8 mouse cellular contexts compared by ENCODE assay signal in the genomic region with DNA sequence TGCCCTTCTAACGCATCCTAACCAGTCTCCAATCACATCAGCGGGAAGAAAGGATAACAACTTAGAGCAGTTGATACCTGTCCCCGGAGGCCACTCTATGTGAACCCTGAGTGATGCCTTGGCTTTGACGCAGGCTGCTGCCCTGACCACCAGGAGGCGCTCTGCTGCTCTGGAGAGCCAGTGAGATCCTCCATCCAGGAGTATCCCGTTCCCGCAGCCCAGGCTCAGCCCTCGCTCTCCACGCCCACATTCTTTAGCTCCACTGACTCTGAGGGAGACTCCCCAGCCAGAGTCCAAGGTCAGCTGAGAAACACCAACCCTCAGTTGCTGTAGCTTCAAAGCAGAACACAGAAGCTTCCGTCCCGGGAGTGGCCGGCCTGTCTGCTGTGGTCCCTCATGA.
DNase-seq lines count a peak whose midpoint lies in the region; ATAC-seq lines count a peak whose summit lies in the region.

No protein-coding gene starts in this region.

- H3K9me3 ChIP-seq in neural tube, embryonic 15.5 days (replicated peaks) = no peaks in the 10 kb centered on the region
- peaks cover 18% of the 10 kb centered on the region for H3K9me3 ChIP-seq in heart, embryonic 12.5 days (replicated peaks)

- no peaks in the 10 kb centered on the region for H3K27me3 ChIP-seq in neural tube, embryonic 15.5 days (replicated peaks)
- H3K27me3 ChIP-seq in heart, embryonic 12.5 days (replicated peaks) = no peaks in the 10 kb centered on the region

- no peak overlapping the region for H3K4me3 ChIP-seq in neural tube, embryonic 15.5 days (replicated peaks)
- H3K4me3 ChIP-seq in heart, embryonic 12.5 days = no peak overlapping the region

- H3K9ac ChIP-seq in neural tube, embryonic 15.5 days (replicated peaks) = no peak overlapping the region
- no peak overlapping the region for H3K9ac ChIP-seq in heart, embryonic 12.5 days

- H3K36me3 ChIP-seq in neural tube, embryonic 15.5 days = no peaks in the 10 kb centered on the region
- H3K36me3 ChIP-seq in heart, embryonic 12.5 days = no peaks in the 10 kb centered on the region

- no peak overlapping the region for H3K4me2 ChIP-seq in neural tube, embryonic 15.5 days
- H3K4me2 ChIP-seq in heart, embryonic 12.5 days = no peak overlapping the region

- peak; percentile 81 for DNase-seq in neural tube, embryonic 10.5 days (ENCODE audit: extremely low spot score, low spot score)
- peak; percentile 5 for DNase-seq in cerebellum, adult 8-10 months
- peak; percentile 82 for DNase-seq in kidney, postnatal 10 days
- peak; percentile 10 for DNase-seq in lung, postnatal 36 days
- peak; percentile 22 to 71 for DNase-seq in urinary bladder, postnatal 4 days (ENCODE audit: low spot score in 2 of 2)
- DNase-seq in B cell, adult 2 months = no peak

- WGBS in neural tube, embryonic 15.5 days = 7% methylated on average over 12 of the region's 12 CpGs
- 6% methylated on average over 12 of the region's 12 CpGs for WGBS in heart, embryonic 12.5 days

- no peak for ATAC-seq in neural tube, embryonic 15.5 days (ENCODE audit: low FRiP score)
- peak; percentile 25; the same call in 1 of the 2 replicates for ATAC-seq in heart, embryonic 12.5 days (ENCODE audit: insufficient number of reproducible peaks, low FRiP score)

- H3K4me1 ChIP-seq in neural tube, embryonic 15.5 days = peaks cover 11% of the 10 kb centered on the region
- H3K4me1 ChIP-seq in heart, embryonic 12.5 days (replicated peaks) = peaks cover 3% of the 10 kb centered on the region; the same call in 1 of the 2 replicates

- H3K27ac ChIP-seq in neural tube, embryonic 15.5 days (replicated peaks) = no peak overlapping the region
- no peak overlapping the region for H3K27ac ChIP-seq in heart, embryonic 12.5 days (ENCODE audit: poor library complexity, severe bottlenecking)

Comparison
In these comparisons a context has a peak if more than half of its experiments do, and no peak if none do; other contexts are left out.
1. DNase-seq: peak in neural tube, embryonic 10.5 days (single experiment), cerebellum, adult 8-10 months (single experiment), kidney, postnatal 10 days (single experiment), lung, postnatal 36 days (single experiment) and urinary bladder, postnatal 4 days (2 of 2); none in B cell, adult 2 months (0 of 2).